Mouse (Mus musculus): ENCODE results near the gene Mr1. TPM values are rescaled to one million over a fixed set of nuclear protein-coding genes. Genes with fewer than 3 reads are reported as not detected.
A peak's percentile ranks its signal among the peaks of the same experiment; 100 is the strongest.

The Mr1 gene
- total and polyA plus RNA-seq, 3 experiments = 4.3 to 7.6 (median 7.1) TPM

DNA sequence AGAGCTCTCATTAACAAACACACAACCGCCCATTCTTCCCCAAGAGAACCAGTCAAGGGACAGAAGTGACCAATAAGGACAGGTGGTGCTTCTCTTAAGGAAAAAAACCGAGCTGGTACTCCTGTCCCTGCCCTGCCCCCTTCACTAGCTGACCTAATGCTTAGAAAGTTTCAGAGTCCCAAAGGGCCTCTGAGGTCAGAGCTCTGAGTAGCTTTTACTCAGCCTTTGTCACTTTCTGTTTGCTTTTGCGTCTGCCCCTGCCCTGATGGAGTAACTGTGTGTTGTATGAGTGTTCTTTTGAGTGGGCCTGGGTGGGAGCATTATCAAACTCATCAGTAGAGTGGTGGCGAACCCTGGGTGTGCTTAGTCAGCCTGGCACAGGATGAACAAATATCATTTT, 38.2 kb downstream of the Mr1 start:
- Histone ChIP-seq H3K4me3 (replicated peaks in 1 of 3; ENCODE audit: low read depth in 2 of 3, low read length in 2 of 3, poor library complexity in 1 of 3) (peak overlapping the region; percentile 44 to 53 (median 48)), H3K27me3 (replicated peaks) (no peaks in the 10 kb centered on the region)
- dilution Hi-C loops (cut with MboI; ENCODE audit: extremely low pct_ligation_motif_present, extremely low pct_unique_long_range_greater_than_20kb, low sequenced_read_pairs) = no loop called here

DNA sequence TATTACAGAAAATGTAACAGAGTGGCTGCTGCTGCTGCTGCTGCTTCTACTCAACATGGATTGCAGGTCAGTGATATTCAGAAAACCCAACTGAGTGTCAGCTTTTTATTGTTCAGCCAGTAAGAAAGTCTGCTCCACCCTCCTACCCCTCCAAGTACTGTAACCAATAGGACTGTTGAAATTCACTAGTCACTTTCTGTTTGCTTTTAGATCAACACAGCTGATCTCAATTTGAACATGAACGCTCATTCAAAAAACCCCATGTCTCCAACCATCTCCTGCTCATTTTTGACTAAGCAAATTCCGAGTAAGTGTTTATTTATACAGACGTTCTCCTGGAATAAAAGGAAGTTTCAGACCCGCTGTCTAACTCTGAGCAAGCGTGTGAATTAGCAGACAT, 38.8 kb downstream of the Mr1 start:
- peak overlapping the region; percentile 73 for H3K4me2 ChIP-seq (ENCODE audit: insufficient read depth, low read depth, poor library complexity, severe bottlenecking)
- no peaks in the 10 kb centered on the region for H3K36me3 ChIP-seq (replicated peaks in 1 of 2; ENCODE audit: control insufficient read depth in 1 of 2, insufficient read depth in 1 of 2, low read length in 1 of 2)
- no peaks in the 10 kb centered on the region for H3K27me3 ChIP-seq (replicated peaks)
- H3K27ac ChIP-seq (ENCODE audit: insufficient read depth, low read depth) = peak overlapping the region; percentile 62
- peak overlapping the region; percentile 43 for H3K9ac ChIP-seq (ENCODE audit: insufficient read depth, low read depth)
- in situ Hi-C loops (cut with MboI; ENCODE audit: low pct_ligation_motif_present, low pct_unique_long_range_greater_than_20kb, low sequenced_read_pairs) (no loop called here), dilution Hi-C loops (cut with MboI; ENCODE audit: extremely low pct_ligation_motif_present, extremely low pct_unique_long_range_greater_than_20kb, low sequenced_read_pairs) (no loop called here)
- H3K4me3 ChIP-seq (replicated peaks in 1 of 3; ENCODE audit: low read depth in 2 of 3, low read length in 2 of 3, poor library complexity in 1 of 3) = peak overlapping the region; percentile 31 to 47 (median 43)
- no peaks in the 10 kb centered on the region for H3K9me3 ChIP-seq (replicated peaks; ENCODE audit: low read length)
- DNase-seq (ENCODE audit: extremely low read depth) = no peak
- peaks cover 10 to 44% of the 10 kb centered on the region in 2 experiments for H3K4me1 ChIP-seq (ENCODE audit: control insufficient read depth in 1 of 2, insufficient read depth in 2 of 2)
- no peaks in the 10 kb centered on the region for H3K79me2 ChIP-seq (replicated peaks; ENCODE audit: control insufficient read depth, extremely low read depth, insufficient read depth, poor library complexity, severe bottlenecking)
- TF ChIP-seq ZMIZ1 (IDR thresholded peaks at IDR 0.05; ENCODE audit: low read depth, low read length) (no peak), CHD1 (IDR thresholded peaks at IDR 0.05; ENCODE audit: low read depth, low read length) (no peak), IRF4 (IDR thresholded peaks at IDR 0.05; ENCODE audit: low read depth, low read length) (no peak; the same call in 1 of the 2 replicates), RCOR1 (conservative IDR thresholded peaks at IDR 0.05; ENCODE audit: low read depth, low read length) (no peak), BHLHE40 (IDR thresholded peaks at IDR 0.05; ENCODE audit: low read depth, low read length) (no peak), ETS1 (conservative IDR thresholded peaks at IDR 0.05; ENCODE audit: low read depth, low read length) (0 out of 2 replicates have a peak, but pooled peaks have one; percentile 21), MAZ (IDR thresholded peaks at IDR 0.05; ENCODE audit: low read depth, low read length) (0 out of 2 replicates have a peak, but pooled peaks have one; percentile 2), MEF2A (IDR thresholded peaks at IDR 0.05; ENCODE audit: borderline replicate concordance, low read depth, low read length) (no peak), UBTF (IDR thresholded peaks at IDR 0.05; ENCODE audit: low read depth, low read length) (no peak), ZKSCAN1 (IDR thresholded peaks at IDR 0.05; ENCODE audit: borderline replicate concordance, low read depth, low read length) (no peak), MAFK (IDR thresholded peaks at IDR 0.05; ENCODE audit: insufficient replicate concordance, low read length) (no peak), CTCF (conservative IDR thresholded peaks at IDR 0.05 in 1 of 2, IDR thresholded peaks at IDR 0.05 in 1 of 2; ENCODE audit: low read depth in 2 of 2, low read length in 2 of 2) (no peak), CHD2 (IDR thresholded peaks at IDR 0.05; ENCODE audit: low read length) (no peak), ELF1 (IDR thresholded peaks at IDR 0.05; ENCODE audit: low read depth, low read length) (no peak), TBP (conservative IDR thresholded peaks at IDR 0.05; ENCODE audit: low read depth, low read length) (0 out of 2 replicates have a peak, but pooled peaks have one; percentile 15), SIN3A (IDR thresholded peaks at IDR 0.05; ENCODE audit: low read length) (peak; percentile 7), KAT2A (IDR thresholded peaks at IDR 0.05; ENCODE audit: insufficient replicate concordance, low read length) (no peak), ZC3H11A (IDR thresholded peaks at IDR 0.05; ENCODE audit: low read depth, low read length) (no peak)

More for the DNA sequence above, 38.2 kb downstream of the Mr1 start:
- peak overlapping the region; percentile 57 for H3K9ac ChIP-seq (ENCODE audit: insufficient read depth, low read depth)
- H3K27ac ChIP-seq (ENCODE audit: insufficient read depth, low read depth) = peak overlapping the region; percentile 75
- H3K36me3 ChIP-seq (replicated peaks in 1 of 2; ENCODE audit: control insufficient read depth in 1 of 2, insufficient read depth in 1 of 2, low read length in 1 of 2) = no peaks in the 10 kb centered on the region
- peak; percentile 94 for DNase-seq (ENCODE audit: extremely low read depth)
- no peaks in the 10 kb centered on the region for H3K79me2 ChIP-seq (replicated peaks; ENCODE audit: control insufficient read depth, extremely low read depth, insufficient read depth, poor library complexity, severe bottlenecking)
- H3K9me3 ChIP-seq (replicated peaks; ENCODE audit: low read length) = no peaks in the 10 kb centered on the region
- peak; percentile 87 for TF ChIP-seq EP300 (IDR thresholded peaks at IDR 0.05; ENCODE audit: low read length)
- no peak for TF ChIP-seq E2F4 (IDR thresholded peaks at IDR 0.05; ENCODE audit: insufficient replicate concordance, low read depth, low read length)
- peak; percentile 87 for TF ChIP-seq TCF12 (IDR thresholded peaks at IDR 0.05; ENCODE audit: low read depth, low read length)
- no peak for TF ChIP-seq GABPA (IDR thresholded peaks at IDR 0.05; ENCODE audit: insufficient replicate concordance, low read depth, low read length)
- peak; percentile 96 for TF ChIP-seq ETS1 (conservative IDR thresholded peaks at IDR 0.05; ENCODE audit: low read depth, low read length)
- TF ChIP-seq MAX (IDR thresholded peaks at IDR 0.05; ENCODE audit: low read length) = no peak
- peak; percentile 77 for TF ChIP-seq BHLHE40 (IDR thresholded peaks at IDR 0.05; ENCODE audit: low read depth, low read length)
- 0 out of 2 replicates have a peak, but pooled peaks have one; percentile 22 for TF ChIP-seq HCFC1 (IDR thresholded peaks at IDR 0.05; ENCODE audit: low read depth, low read length)
- peak; percentile 52; the same call in 1 of the 2 replicates for TF ChIP-seq MAZ (IDR thresholded peaks at IDR 0.05; ENCODE audit: low read depth, low read length)
- no peak for TF ChIP-seq UBTF (IDR thresholded peaks at IDR 0.05; ENCODE audit: low read depth, low read length)
- TF ChIP-seq ELF1 (IDR thresholded peaks at IDR 0.05; ENCODE audit: low read depth, low read length) = peak; percentile 43; the same call in 1 of the 2 replicates
- no peak for TF ChIP-seq MYC (IDR thresholded peaks at IDR 0.05; ENCODE audit: low read depth, low read length)
- TF ChIP-seq CTCF (conservative IDR thresholded peaks at IDR 0.05 in 1 of 2, IDR thresholded peaks at IDR 0.05 in 1 of 2; ENCODE audit: low read depth in 2 of 2, low read length in 2 of 2) = no peak
- no peak for TF ChIP-seq USF2 (conservative IDR thresholded peaks at IDR 0.05; ENCODE audit: low read depth, low read length)
- peak; percentile 62; the same call in 1 of the 2 replicates for TF ChIP-seq MXI1 (IDR thresholded peaks at IDR 0.05; ENCODE audit: low read depth, low read length)
- peak; percentile 85 for TF ChIP-seq SIN3A (IDR thresholded peaks at IDR 0.05; ENCODE audit: low read length)
- no peak for TF ChIP-seq USF1 (IDR thresholded peaks at IDR 0.05; ENCODE audit: low read depth, low read length)
- TF ChIP-seq ZKSCAN1 (IDR thresholded peaks at IDR 0.05; ENCODE audit: borderline replicate concordance, low read depth, low read length) = no peak
- TF ChIP-seq MAFK (IDR thresholded peaks at IDR 0.05; ENCODE audit: insufficient replicate concordance, low read length) = peak; percentile 82
- TF ChIP-seq CHD1 (IDR thresholded peaks at IDR 0.05; ENCODE audit: low read depth, low read length) = peak; percentile 89
- TF ChIP-seq JUND (conservative IDR thresholded peaks at IDR 0.05; ENCODE audit: low read depth, low read length) = peak; percentile 70
- TF ChIP-seq RAD21 (IDR thresholded peaks at IDR 0.05; ENCODE audit: low read depth, low read length) = no peak
- TF ChIP-seq TBP (conservative IDR thresholded peaks at IDR 0.05; ENCODE audit: low read depth, low read length) = peak; percentile 50; the same call in 1 of the 2 replicates
- TF ChIP-seq ZNF384 (IDR thresholded peaks at IDR 0.05; ENCODE audit: low read depth, low read length) = peak; percentile 93
- TF ChIP-seq MEF2A (IDR thresholded peaks at IDR 0.05; ENCODE audit: borderline replicate concordance, low read depth, low read length) = peak; percentile 89
- peak; percentile 81 for TF ChIP-seq RCOR1 (conservative IDR thresholded peaks at IDR 0.05; ENCODE audit: low read depth, low read length)
- TF ChIP-seq NRF1 (IDR thresholded peaks at IDR 0.05; ENCODE audit: low read depth, low read length) = 0 out of 2 replicates have a peak, but pooled peaks have one; percentile 9
- TF ChIP-seq ZMIZ1 (IDR thresholded peaks at IDR 0.05; ENCODE audit: low read depth, low read length) = peak; percentile 49
- peak; percentile 95 for TF ChIP-seq IRF4 (IDR thresholded peaks at IDR 0.05; ENCODE audit: low read depth, low read length)
- TF ChIP-seq JUN (IDR thresholded peaks at IDR 0.05; ENCODE audit: insufficient read depth, low read depth, low read length) = peak; percentile 82
- TF ChIP-seq POLR2A (IDR thresholded peaks at IDR 0.05; ENCODE audit: low read depth, low read length) = no peak; the same call in 1 of the 2 replicates
- TF ChIP-seq PAX5 (IDR thresholded peaks at IDR 0.05; ENCODE audit: low read length) = no peak
- peak; percentile 7 for TF ChIP-seq SMC3 (IDR thresholded peaks at IDR 0.05; ENCODE audit: low read depth, low read length)
- TF ChIP-seq CHD2 (IDR thresholded peaks at IDR 0.05; ENCODE audit: low read length) = peak; percentile 90
- no peak for TF ChIP-seq ZC3H11A (IDR thresholded peaks at IDR 0.05; ENCODE audit: low read depth, low read length)
- TF ChIP-seq KAT2A (IDR thresholded peaks at IDR 0.05; ENCODE audit: insufficient replicate concordance, low read length) = no peak
- in situ Hi-C loops (cut with MboI; ENCODE audit: low pct_ligation_motif_present, low pct_unique_long_range_greater_than_20kb, low sequenced_read_pairs) = no loop called here
- H3K4me1 ChIP-seq (ENCODE audit: control insufficient read depth in 1 of 2, insufficient read depth in 2 of 2) = peaks cover 13 to 44% of the 10 kb centered on the region in 2 experiments
- H3K4me2 ChIP-seq (ENCODE audit: insufficient read depth, low read depth, poor library complexity, severe bottlenecking) = peak overlapping the region; percentile 99
